Mouse (Mus musculus) spleen, adult 2 months (tissue): ENCODE measurements around the gene Hnrnpa2b1. TPM values are rescaled to one million over a fixed set of nuclear protein-coding genes. Genes with fewer than 3 reads are reported as not detected.

Experiments used
- DNase-seq, 2 experiments: peaks; one replicate each; pipeline versions ENCODE4 v3.0.0 to v3.0.0-alpha.2; 2012 to 2021; ENCODE audit warnings: low spot score in 2 of 2, low read depth in 1 of 2
- H3K27ac ChIP-seq: fragments of 200-500 bp; 2 replicates; pipeline ENCODE4 v1.5.1; 2012; ENCODE audit warnings: low read length, inconsistent platforms; ENCODE audit not compliant: insufficient read depth
- H3K27me3 ChIP-seq: fragments of 200-500 bp; 2 replicates; pipeline ENCODE4 v1.6.1; 2012; ENCODE audit warnings: mild to moderate bottlenecking, moderate library complexity, low read length, inconsistent platforms; ENCODE audit not compliant: control insufficient read depth, insufficient read depth
- H3K36me3 ChIP-seq: fragments of 200-500 bp; 2 replicates; pipeline ENCODE4 v1.6.1; 2012; ENCODE audit warnings: mild to moderate bottlenecking, low read length, inconsistent platforms; ENCODE audit not compliant: control insufficient read depth, insufficient read depth
- H3K4me1 ChIP-seq: fragments of 200-500 bp; 2 replicates; pipeline ENCODE4 v1.6.1; 2011; ENCODE audit warnings: inconsistent platforms; ENCODE audit not compliant: control insufficient read depth, insufficient read depth, insufficient read length
- H3K4me3 ChIP-seq: fragments of 200-500 bp; 2 replicates; pipeline ENCODE4 v1.5.1; 2011; ENCODE audit warnings: mild to moderate bottlenecking, inconsistent platforms; ENCODE audit not compliant: insufficient read depth, insufficient read length; ENCODE audit errors: extremely low read depth
- CTCF ChIP-seq: fragments of 200-500 bp; IDR thresholded peaks from 2 replicates; pipeline ENCODE4 v1.5.1; 2011; ENCODE audit warnings: mild to moderate bottlenecking, inconsistent platforms; ENCODE audit not compliant: insufficient read depth, insufficient read length, insufficient replicate concordance; ENCODE audit errors: extremely low read depth
- POLR2A ChIP-seq: fragments of 200-500 bp; IDR thresholded peaks from 2 replicates; pipeline ENCODE4 v1.6.1; 2011; ENCODE audit warnings: low read depth, low read length, inconsistent platforms
- WGBS: fragments of 180-500 bp; shearing (Covaris S2); methylation state at CpG from one replicate; pipeline ENCODE4 v1.1.7; 2018; 5-methylcytosine and 5-hydroxymethylcytosine counted together
- polyA plus RNA-seq: library from polyadenylated mRNA; depleted of rRNA; stranded (reverse); fragments of >200 nt; gene quantifications from 2 replicates; pipeline ENCODE4 v1.2.3, GENCODE M21; 2012

Gene Hnrnpa2b1
- polyA plus RNA-seq, 1 experiment: 47.3 TPM

- WGBS: 82% methylated on average over 4 of the region's 4 CpGs
- DNase-seq: no peak
Observed at GRCm38 (mm10) chr6:51437665-51438064, 32.0 kb downstream of the Hnrnpa2b1 start.

GRCm38 (mm10) chr6:51434270-51434669 lies 35.4 kb downstream of the Hnrnpa2b1 start:
- H3K27ac ChIP-seq: no peak overlapping the region
- H3K27me3 ChIP-seq: peaks cover 12% of the 10 kb centered on the region
- H3K36me3 ChIP-seq: no peaks in the 10 kb centered on the region
- no peak for DNase-seq
- WGBS: 55% methylated on average over 7 of the region's 7 CpGs
- H3K4me1 ChIP-seq: peaks cover 11% of the 10 kb centered on the region
- TF ChIP-seq POLR2A (no peak), CTCF (no peak)
- H3K4me3 ChIP-seq: no peak overlapping the region

More at GRCm38 (mm10) chr6:51437665-51438064, 32.0 kb downstream of the Hnrnpa2b1 start:
- H3K36me3 ChIP-seq: no peaks in the 10 kb centered on the region
- no peak overlapping the region for H3K27ac ChIP-seq
- H3K4me3 ChIP-seq: no peak overlapping the region
- peaks cover 9% of the 10 kb centered on the region for H3K4me1 ChIP-seq
- TF ChIP-seq POLR2A (no peak), CTCF (no peak)
- H3K27me3 ChIP-seq: peaks cover 6% of the 10 kb centered on the region

- Histone ChIP-seq H3K27ac (no peak within 1 kb of the TSS), H3K4me3 (peak within 1 kb of the TSS; percentile 43; the same call in 1 of the 2 replicates), H3K36me3 (no peaks in the 10 kb centered on the region), H3K4me1 (peaks cover 11% of the 10 kb centered on the region), H3K27me3 (peaks cover 12% of the 10 kb centered on the region)
- 2% methylated on average over 74 of the region's 74 CpGs for WGBS
- peak in 1 of 2 experiments; percentile 40 for DNase-seq
- TF ChIP-seq POLR2A: no peak
- TF ChIP-seq CTCF: no peak
Observed at GRCm38 (mm10) chr6:51432535-51433397, 36.9 kb downstream of the Hnrnpa2b1 start, which contains the start of gene Nfe2l3. Gene Nfe2l3 (plus strand): TSS chr6:51432670.

GRCm38 (mm10) chr6:51424537-51424936 lies 45.2 kb downstream of the Hnrnpa2b1 start:
- Histone ChIP-seq H3K27me3 (no peaks in the 10 kb centered on the region), H3K27ac (no peak overlapping the region), H3K36me3 (no peaks in the 10 kb centered on the region), H3K4me1 (no peaks in the 10 kb centered on the region), H3K4me3 (no peak overlapping the region)
- WGBS: 72% methylated on average over 2 of the region's 2 CpGs
- TF ChIP-seq POLR2A: no peak
- no peak for TF ChIP-seq CTCF
- no peak for DNase-seq

- no peaks in the 10 kb centered on the region for H3K36me3 ChIP-seq
- H3K27me3 ChIP-seq: no peaks in the 10 kb centered on the region
- H3K4me1 ChIP-seq: no peaks in the 10 kb centered on the region
- 58% methylated on average over 11 of the region's 11 CpGs for WGBS
- DNase-seq: no peak
- H3K27ac ChIP-seq: no peak overlapping the region
- H3K4me3 ChIP-seq: no peak overlapping the region
- TF ChIP-seq POLR2A (no peak), CTCF (no peak)
Observed at GRCm38 (mm10) chr6:51423466-51424122, 46.1 kb downstream of the Hnrnpa2b1 start.

- no peak for DNase-seq
- H3K27ac ChIP-seq: no peak overlapping the region
- H3K36me3 ChIP-seq: no peaks in the 10 kb centered on the region
- H3K4me3 ChIP-seq: no peak overlapping the region
- H3K27me3 ChIP-seq: no peaks in the 10 kb centered on the region
- no peak for TF ChIP-seq CTCF
- no peak for TF ChIP-seq POLR2A
- no peaks in the 10 kb centered on the region for H3K4me1 ChIP-seq
- 84% methylated on average over 4 of the region's 4 CpGs for WGBS
Observed at GRCm38 (mm10) chr6:51417306-51417936, 52.3 kb downstream of the Hnrnpa2b1 start.
